Mouse (Mus musculus) CH12F3 (cell line): ENCODE results near the gene Mbnl2.
"Not testable (repeated sequence)": the region's sequence is repeated elsewhere in the genome, so short reads cannot be mapped to it uniquely, and the experiment has no call there.

Source experiments
- in situ Hi-C: fragments of 300-500 bp; cut with MboI; formaldehyde crosslinking; loops from 2 replicates; pipeline ENCODE4 v1.14.3; 2020; ENCODE audit warnings: low sequenced_read_pairs

The Mbnl2 gene

DNA sequence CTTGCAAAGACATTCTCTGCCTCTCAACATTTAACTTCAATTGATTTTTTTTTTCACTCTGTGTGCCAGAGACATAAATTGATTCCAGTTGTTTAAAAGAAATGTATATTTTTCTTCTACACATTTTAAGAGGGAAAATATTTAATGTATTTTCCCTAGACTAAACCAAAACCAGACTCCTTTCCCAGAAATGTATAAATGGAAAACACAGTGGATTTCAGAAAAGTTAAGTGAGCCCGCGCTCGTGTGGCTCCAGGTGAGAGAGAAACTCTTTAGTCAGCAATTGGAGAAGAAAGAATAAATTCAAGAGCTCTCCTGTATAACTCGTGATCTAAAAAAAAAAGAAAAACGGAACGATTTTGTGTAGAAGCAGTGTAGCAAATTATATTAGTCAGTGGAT is 79.1 kb downstream of the Mbnl2 start:
- in situ Hi-C loops = no loop called here

DNA sequence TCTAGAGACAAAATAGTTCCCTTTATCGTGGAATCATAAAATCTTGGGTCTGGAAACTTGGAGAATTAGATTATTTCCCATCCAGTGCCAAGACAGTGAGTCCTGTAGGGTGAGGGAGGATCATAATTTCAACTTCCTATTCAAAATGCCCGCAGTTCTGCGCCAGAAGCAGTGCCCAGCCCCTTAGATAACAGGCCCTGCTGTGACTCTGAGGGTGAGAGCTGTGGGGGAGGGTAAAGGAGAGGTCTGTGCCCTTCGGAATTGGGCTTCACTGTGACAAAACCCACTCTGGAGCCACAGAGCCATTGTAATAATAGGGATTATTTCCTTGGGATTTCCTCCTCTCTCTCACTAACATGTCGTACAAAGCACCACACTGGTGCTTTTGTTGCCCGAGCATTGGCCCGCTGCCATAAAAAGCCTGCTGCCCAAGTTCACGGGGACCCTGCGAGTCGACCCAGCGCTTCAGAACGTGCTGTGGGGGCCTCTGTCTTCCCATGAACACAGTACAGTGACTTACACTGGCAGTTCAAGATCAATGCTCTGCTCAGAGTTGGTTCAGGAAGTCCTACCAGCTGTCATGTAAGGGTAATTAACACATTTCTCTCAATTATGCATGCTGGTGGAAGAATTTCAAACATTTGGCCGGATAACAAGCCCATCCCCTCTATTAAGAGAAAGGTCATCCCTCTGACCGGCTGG is 79.7 kb downstream of the Mbnl2 start:
- in situ Hi-C loops = no loop called here

GRCm38 (mm10) chr14:120355742-120356440 is 80.4 kb downstream of the Mbnl2 start:
- in situ Hi-C loops = no loop called here

- in situ Hi-C loops = no loop called here
Measured at GRCm38 (mm10) chr14:120357321-120358070, 82.0 kb downstream of the Mbnl2 start.

- in situ Hi-C loops = not testable (repeated sequence)
Measured at GRCm38 (mm10) chr14:120359608-120360007, 84.1 kb downstream of the Mbnl2 start.

DNA sequence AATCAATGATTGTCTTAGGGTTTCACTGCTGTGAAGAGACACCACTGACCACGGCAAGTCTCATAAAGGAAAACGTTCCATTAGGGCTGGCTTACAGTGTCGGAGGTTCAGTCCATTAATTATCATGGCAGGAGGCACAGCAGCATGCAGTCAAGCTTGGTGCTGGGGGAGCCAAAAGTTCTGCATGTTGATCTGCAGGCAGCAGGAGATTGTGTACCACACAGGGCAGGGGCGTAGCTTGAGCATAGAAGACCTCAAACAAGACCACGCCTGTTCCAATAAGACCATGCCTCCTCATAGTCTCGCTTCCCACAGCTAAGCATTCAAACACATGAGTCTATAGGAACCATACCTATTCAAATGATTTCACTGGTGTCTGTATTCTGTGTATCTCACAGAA is 85.7 kb downstream of the Mbnl2 start:
- in situ Hi-C loops = no loop called here

DNA sequence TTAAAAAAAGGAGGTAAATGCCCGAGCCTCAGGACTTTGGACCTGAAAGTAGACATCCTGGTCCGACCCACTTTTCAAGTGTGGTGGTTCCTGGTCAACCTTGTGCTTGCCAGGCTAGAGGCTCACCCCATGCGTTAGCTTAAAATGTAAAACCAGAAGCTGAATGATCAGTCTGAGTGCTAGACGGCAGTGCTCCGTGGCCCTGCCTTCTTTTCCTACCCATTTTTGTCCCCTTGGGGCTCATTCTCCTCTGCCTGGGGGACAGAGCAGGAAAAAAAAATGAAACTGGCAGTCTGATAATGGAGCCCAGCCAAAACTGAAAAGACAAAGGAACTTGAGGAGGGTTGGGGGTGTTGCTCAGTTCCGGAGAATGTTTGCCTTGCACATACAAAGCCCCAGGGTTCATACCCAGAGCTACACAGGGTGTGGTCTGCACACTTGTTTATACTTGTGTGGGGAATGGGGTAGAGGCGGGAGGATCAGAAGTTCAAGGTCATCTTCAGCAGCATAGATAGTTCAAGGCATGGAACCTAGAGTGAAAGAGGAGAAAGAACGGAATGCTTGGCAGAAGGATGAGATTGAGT is 87.0 kb downstream of the Mbnl2 start:
- in situ Hi-C loops = no loop called here

DNA sequence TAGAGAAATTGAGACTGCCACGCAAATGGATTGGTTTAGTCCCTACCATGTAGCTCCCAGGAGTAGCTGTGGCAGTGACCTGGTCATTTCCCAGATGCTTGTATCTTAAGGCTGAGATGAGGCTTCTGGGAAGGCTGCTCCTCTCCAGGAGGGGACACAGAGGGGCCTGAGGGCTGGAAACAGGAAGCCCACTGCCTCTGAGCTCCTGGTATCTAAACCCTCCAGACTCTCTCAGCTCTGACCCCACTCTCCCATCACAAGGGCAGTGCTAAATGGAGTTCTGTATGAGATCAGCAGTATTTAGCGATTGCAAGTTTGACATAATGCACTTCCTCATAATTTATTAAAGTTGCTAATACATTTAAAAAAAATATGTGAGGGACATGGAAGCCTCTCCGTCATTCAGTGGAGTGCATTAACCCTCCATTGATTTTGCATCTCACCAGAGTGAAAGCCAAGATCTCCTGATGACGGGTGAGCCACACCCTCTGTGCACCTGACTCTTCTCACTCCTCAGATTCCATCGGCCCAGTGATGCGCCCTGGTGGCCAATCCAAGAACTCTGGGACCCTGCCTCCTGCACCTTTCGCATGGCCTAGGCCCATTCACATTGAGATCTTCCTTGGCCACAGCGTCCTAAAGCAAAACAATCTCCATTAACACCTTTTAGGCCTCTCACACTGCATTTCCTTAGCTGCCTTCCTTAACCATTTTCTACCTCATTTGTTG is 87.8 kb downstream of the Mbnl2 start:
- in situ Hi-C loops = no loop called here

GRCm38 (mm10) chr14:120365088-120365487 is 89.6 kb downstream of the Mbnl2 start:
- in situ Hi-C loops = no loop called here

GRCm38 (mm10) chr14:120366962-120367361 is 91.5 kb downstream of the Mbnl2 start:
- in situ Hi-C loops = no loop called here

- in situ Hi-C loops = no loop called here
Measured at GRCm38 (mm10) chr14:120367589-120367988, 92.1 kb downstream of the Mbnl2 start.

DNA sequence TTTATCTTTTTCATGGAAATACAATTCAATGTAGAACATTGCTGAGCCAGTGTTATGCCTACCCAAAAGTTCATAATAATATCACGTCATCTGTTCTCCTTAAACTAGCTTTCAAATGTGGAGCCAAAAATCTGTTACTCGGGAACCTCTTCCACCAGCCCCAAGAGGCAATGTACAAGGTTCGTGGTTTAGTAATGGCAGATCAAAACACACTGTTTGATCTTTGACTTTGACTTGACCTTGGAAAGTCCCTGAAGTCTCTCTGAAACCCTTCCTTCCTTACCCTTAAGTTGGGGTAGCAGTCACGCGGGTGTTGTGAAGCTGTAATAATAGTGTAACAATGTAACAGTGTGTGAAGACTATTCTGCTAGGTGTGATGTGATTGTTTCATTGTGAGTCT is 93.0 kb downstream of the Mbnl2 start:
- in situ Hi-C loops = no loop called here

DNA sequence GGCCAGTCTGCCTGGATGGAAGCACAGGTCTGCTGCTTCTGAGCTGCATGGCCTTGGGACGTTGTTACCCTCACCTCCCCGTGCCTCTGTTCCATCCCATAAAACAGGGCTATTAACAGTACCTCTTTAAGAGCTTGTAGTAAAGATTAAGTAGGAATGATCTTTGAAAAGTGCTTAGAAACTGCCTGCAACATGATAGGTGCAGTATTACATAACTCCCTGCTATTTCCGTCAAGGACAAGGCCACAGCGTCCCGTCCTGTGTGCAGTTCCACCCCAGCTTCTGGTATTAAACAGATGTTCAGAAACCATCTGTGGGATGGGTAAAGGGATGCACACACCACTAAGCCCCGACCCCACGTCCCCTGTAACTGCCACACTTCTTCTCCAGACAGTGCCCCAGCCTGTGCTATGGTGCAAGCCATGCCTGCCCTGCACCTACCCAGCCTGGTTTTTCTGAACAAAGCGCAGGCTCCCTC is 93.5 kb downstream of the Mbnl2 start:
- in situ Hi-C loops = no loop called here

DNA sequence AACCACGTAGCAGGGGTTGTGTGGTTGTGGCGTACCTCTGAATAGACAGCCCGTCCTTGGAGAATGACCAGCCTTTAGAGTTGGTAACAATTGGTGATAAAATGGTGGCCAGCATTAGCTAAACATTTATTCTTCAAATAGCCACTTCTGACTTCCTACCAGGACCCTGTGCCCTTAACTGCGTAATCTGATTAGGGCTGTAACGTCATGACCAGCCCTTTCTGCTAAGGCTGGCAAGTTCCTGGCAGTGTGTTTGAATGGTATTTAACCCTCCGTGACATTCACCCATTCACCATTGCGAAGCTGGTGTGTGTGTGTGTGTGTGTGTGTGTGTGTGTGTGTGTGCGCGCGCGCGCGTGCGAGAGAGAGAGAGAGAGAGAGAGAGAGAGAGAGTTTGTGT is 94.6 kb downstream of the Mbnl2 start:
- in situ Hi-C loops = no loop called here

DNA sequence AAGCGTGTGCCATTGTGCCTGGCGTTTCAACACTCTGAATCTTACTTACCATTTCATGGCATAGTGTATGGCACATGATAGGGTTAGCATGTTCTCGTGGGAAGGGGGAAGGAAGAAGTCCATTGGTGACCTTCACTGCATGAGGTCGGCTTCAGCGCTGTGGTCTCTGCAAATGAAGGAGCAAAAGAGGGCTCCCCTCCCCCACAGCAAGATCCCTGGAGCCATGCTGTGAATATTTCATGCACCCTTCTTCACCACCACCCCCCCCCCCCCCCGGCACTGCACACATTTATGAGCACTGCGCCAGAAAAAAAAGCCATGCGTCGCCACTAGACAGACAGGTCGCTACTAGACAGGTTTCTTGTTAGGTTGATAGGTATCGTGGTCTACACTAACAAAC is 95.2 kb downstream of the Mbnl2 start:
- in situ Hi-C loops = no loop called here

DNA sequence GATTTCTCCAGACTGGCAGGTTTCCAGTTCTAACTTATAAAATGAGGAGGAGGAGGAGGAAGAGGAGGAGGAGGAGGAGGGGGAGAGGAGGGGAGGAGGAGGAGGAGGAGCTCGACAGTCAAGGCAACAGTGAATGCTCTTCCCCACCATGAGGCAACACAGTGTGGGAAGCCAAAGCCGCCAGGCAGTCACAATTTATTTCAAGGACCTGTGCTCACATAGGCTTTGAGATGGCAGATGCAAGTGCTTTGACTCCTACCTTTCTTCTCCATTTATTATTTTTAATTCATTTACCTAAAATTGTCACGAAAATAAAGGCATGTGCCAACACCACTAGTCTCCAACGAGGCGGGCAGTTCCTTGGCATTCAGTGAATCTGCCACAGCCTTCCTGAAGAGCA is 95.7 kb downstream of the Mbnl2 start:
- in situ Hi-C loops = no loop called here

DNA sequence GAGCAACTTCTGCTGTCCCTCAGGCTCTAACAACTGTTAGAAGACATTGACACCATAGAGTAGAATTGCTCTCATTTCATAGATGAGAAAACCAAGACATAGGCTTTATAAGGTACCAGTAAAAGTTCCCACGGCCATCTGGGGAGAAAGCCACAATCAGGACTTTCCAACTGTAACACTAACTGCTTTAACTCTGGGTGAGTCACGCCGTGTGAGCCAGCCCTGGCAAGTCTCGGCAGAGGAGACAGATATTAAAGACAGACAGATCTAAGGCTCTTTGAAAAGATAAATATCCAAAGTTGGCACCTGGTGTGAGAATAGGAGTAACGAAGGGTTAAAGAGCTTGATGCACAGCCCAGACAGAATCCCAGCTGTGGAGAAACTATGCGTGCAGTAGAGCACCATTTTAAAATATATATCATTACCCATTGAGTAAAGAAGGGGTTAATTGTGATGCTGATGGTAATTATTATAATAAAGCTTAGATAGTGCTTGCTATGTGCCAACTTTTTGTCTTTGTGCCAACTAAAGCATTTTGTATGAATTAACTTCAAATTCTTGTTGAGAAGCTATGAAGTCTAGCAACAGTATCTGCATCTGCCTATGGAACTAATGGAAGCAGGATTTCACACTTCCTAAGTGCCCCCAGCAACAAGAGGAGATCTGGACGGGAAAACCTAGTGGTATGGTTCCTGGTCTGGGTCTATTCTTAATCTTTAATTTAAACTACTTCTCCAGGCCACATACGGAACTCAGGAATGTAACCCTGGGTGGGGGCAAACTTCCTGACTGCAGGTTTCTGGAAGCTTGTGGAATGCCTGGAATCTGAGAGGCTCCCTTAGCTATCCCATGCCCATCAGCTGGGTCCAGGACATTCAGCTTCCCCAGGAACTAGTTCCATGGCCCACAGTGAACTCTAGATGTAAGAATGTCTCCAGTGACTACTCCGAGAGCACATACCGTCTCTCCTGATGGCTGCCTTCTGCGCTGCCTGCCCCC is 97.9 kb downstream of the Mbnl2 start:
- in situ Hi-C loops = no loop called here

DNA sequence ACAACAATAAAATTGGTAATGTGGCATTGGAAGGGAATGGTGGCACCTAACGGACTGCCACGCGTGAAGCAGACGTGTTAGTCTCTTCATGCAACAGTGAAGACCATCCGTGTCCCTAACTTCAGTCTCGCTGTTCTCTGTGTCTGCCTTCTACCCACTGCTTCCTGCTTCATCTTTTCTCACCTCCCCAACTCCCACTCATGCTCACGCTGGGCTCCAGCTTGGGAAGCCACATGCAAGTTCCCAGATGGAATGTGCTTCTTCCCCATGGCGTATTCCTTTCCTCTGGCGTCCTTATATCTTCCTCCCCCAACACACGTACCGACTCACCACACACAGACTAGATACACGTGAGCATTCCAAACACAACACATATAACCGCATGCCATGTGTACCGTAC is 99.3 kb downstream of the Mbnl2 start:
- in situ Hi-C loops = no loop called here

- in situ Hi-C loops = no loop called here
Measured at GRCm38 (mm10) chr14:120377192-120377591, 101.7 kb downstream of the Mbnl2 start.

DNA sequence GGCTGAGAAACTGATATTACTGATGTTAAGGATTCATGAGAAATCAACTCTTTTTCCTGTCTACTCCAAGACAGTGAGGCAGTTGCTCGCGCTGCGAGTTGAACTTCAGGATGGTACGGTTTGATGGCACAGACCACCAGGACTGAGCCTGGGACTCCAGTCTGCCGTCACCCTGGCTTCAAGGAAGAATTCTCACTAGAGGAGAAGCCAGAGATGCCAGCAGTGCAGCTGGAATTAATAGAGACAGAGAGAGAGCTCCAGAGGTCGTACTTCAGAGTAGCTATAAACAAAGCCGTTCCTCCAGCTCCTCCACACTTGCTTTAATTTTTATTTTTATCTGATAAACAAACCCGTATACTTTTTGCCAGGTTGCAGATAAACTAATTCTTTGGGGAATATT is 102.5 kb downstream of the Mbnl2 start:
- in situ Hi-C loops = no loop called here
